Mouse (Mus musculus): Measurements from ENCODE around the gene Wbp4. TPM values are rescaled to one million over a fixed set of nuclear protein-coding genes. Genes with fewer than 3 reads are reported as not detected.

The Wbp4 gene
- polyA plus RNA-seq, 1 experiment from 2014 or later = 61.1 TPM

- H3K9ac ChIP-seq (ENCODE audit: low read length) = no peak overlapping the region
- ATAC-seq (ENCODE audit: low FRiP score) (no peak), DNase-seq (ENCODE audit: low spot score, missing footprints) (no peak)
- no peaks in the 10 kb centered on the region for H3K36me3 ChIP-seq (ENCODE audit: control insufficient read depth, insufficient read depth, low read length)
- no peaks in the 10 kb centered on the region for H3K4me1 ChIP-seq (ENCODE audit: control insufficient read depth, insufficient read depth, low read length)
- H3K27me3 ChIP-seq (ENCODE audit: control insufficient read depth, insufficient read depth, low read length) = no peaks in the 10 kb centered on the region
- no peaks in the 10 kb centered on the region for H3K9me3 ChIP-seq (ENCODE audit: control insufficient read depth, low read length)
- 75% methylated on average over 2 of the region's 2 CpGs for WGBS
- H3K4me3 ChIP-seq (ENCODE audit: low read depth, low read length) = no peak overlapping the region
- no peak overlapping the region for H3K4me2 ChIP-seq
- no peak overlapping the region for H3K27ac ChIP-seq (ENCODE audit: low read depth, low read length)
Measured at GRCm38 (mm10) chr14:79513951-79514350, 32.6 kb upstream of the Wbp4 start.

- Histone ChIP-seq H3K4me2 (no peak overlapping the region), H3K27me3 (ENCODE audit: control insufficient read depth, insufficient read depth, low read length) (no peaks in the 10 kb centered on the region), H3K9me3 (ENCODE audit: control insufficient read depth, low read length) (no peaks in the 10 kb centered on the region), H3K36me3 (ENCODE audit: control insufficient read depth, insufficient read depth, low read length) (no peaks in the 10 kb centered on the region), H3K9ac (ENCODE audit: low read length) (no peak overlapping the region), H3K27ac (ENCODE audit: low read depth, low read length) (no peak overlapping the region), H3K4me1 (ENCODE audit: control insufficient read depth, insufficient read depth, low read length) (no peaks in the 10 kb centered on the region), H3K4me3 (ENCODE audit: low read depth, low read length) (no peak overlapping the region)
- 91% methylated on average over 1 of the region's 1 CpGs for WGBS
- DNase-seq (ENCODE audit: low spot score, missing footprints) = no peak
- no peak for ATAC-seq (ENCODE audit: low FRiP score)
Measured at GRCm38 (mm10) chr14:79511521-79511920, 30.2 kb upstream of the Wbp4 start.

- Histone ChIP-seq H3K9me3 (ENCODE audit: control insufficient read depth, low read length) (no peaks in the 10 kb centered on the region), H3K4me1 (ENCODE audit: control insufficient read depth, insufficient read depth, low read length) (no peaks in the 10 kb centered on the region), H3K27me3 (ENCODE audit: control insufficient read depth, insufficient read depth, low read length) (no peaks in the 10 kb centered on the region), H3K36me3 (ENCODE audit: control insufficient read depth, insufficient read depth, low read length) (no peaks in the 10 kb centered on the region), H3K27ac (ENCODE audit: low read depth, low read length) (no peak overlapping the region), H3K9ac (ENCODE audit: low read length) (no peak overlapping the region), H3K4me3 (ENCODE audit: low read depth, low read length) (no peak overlapping the region), H3K4me2 (no peak overlapping the region)
- ATAC-seq (ENCODE audit: low FRiP score) (no peak), DNase-seq (ENCODE audit: low spot score, missing footprints) (no peak)
- 85% methylated on average over 9 of the region's 9 CpGs for WGBS
Measured at GRCm38 (mm10) chr14:79508662-79509305, 27.5 kb upstream of the Wbp4 start.

GRCm38 (mm10) chr14:79507846-79508245 lies 26.5 kb upstream of the Wbp4 start:
- H3K27ac ChIP-seq (ENCODE audit: low read depth, low read length) = no peak overlapping the region
- no peaks in the 10 kb centered on the region for H3K27me3 ChIP-seq (ENCODE audit: control insufficient read depth, insufficient read depth, low read length)
- H3K4me1 ChIP-seq (ENCODE audit: control insufficient read depth, insufficient read depth, low read length) = no peaks in the 10 kb centered on the region
- DNase-seq (ENCODE audit: low spot score, missing footprints) = no peak
- no peak overlapping the region for H3K4me2 ChIP-seq
- no peak for ATAC-seq (ENCODE audit: low FRiP score)
- no peaks in the 10 kb centered on the region for H3K36me3 ChIP-seq (ENCODE audit: control insufficient read depth, insufficient read depth, low read length)
- 68% methylated on average over 1 of the region's 1 CpGs for WGBS
- H3K9me3 ChIP-seq (ENCODE audit: control insufficient read depth, low read length) = no peaks in the 10 kb centered on the region
- no peak overlapping the region for H3K9ac ChIP-seq (ENCODE audit: low read length)
- H3K4me3 ChIP-seq (ENCODE audit: low read depth, low read length) = no peak overlapping the region

- Histone ChIP-seq H3K4me3 (ENCODE audit: low read depth, low read length) (no peak overlapping the region), H3K9ac (ENCODE audit: low read length) (no peak overlapping the region), H3K36me3 (ENCODE audit: control insufficient read depth, insufficient read depth, low read length) (no peaks in the 10 kb centered on the region), H3K4me1 (ENCODE audit: control insufficient read depth, insufficient read depth, low read length) (no peaks in the 10 kb centered on the region), H3K9me3 (ENCODE audit: control insufficient read depth, low read length) (no peaks in the 10 kb centered on the region), H3K27me3 (ENCODE audit: control insufficient read depth, insufficient read depth, low read length) (no peaks in the 10 kb centered on the region), H3K4me2 (no peak overlapping the region), H3K27ac (ENCODE audit: low read depth, low read length) (no peak overlapping the region)
- 81% methylated on average over 9 of the region's 9 CpGs for WGBS
- DNase-seq (ENCODE audit: low spot score, missing footprints) = no peak
- no peak for ATAC-seq (ENCODE audit: low FRiP score)
Measured at GRCm38 (mm10) chr14:79506207-79506606, 24.9 kb upstream of the Wbp4 start.

GRCm38 (mm10) chr14:79504246-79505006 lies 23.1 kb upstream of the Wbp4 start:
- DNase-seq (ENCODE audit: low spot score, missing footprints) (no peak), ATAC-seq (ENCODE audit: low FRiP score) (no peak)
- Histone ChIP-seq H3K4me3 (ENCODE audit: low read depth, low read length) (no peak overlapping the region), H3K4me1 (ENCODE audit: control insufficient read depth, insufficient read depth, low read length) (no peaks in the 10 kb centered on the region), H3K9me3 (ENCODE audit: control insufficient read depth, low read length) (no peaks in the 10 kb centered on the region), H3K27me3 (ENCODE audit: control insufficient read depth, insufficient read depth, low read length) (no peaks in the 10 kb centered on the region), H3K9ac (ENCODE audit: low read length) (no peak overlapping the region), H3K36me3 (ENCODE audit: control insufficient read depth, insufficient read depth, low read length) (no peaks in the 10 kb centered on the region), H3K27ac (ENCODE audit: low read depth, low read length) (no peak overlapping the region), H3K4me2 (no peak overlapping the region)
- 96% methylated on average over 7 of the region's 7 CpGs for WGBS

- ATAC-seq (ENCODE audit: low FRiP score) = no peak
- no peak for DNase-seq (ENCODE audit: low spot score, missing footprints)
- H3K9ac ChIP-seq (ENCODE audit: low read length) = no peak overlapping the region
- H3K27me3 ChIP-seq (ENCODE audit: control insufficient read depth, insufficient read depth, low read length) = no peaks in the 10 kb centered on the region
- H3K27ac ChIP-seq (ENCODE audit: low read depth, low read length) = no peak overlapping the region
- 88% methylated on average over 5 of the region's 5 CpGs for WGBS
- H3K4me2 ChIP-seq = no peak overlapping the region
- no peaks in the 10 kb centered on the region for H3K36me3 ChIP-seq (ENCODE audit: control insufficient read depth, insufficient read depth, low read length)
- H3K4me1 ChIP-seq (ENCODE audit: control insufficient read depth, insufficient read depth, low read length) = no peaks in the 10 kb centered on the region
- H3K4me3 ChIP-seq (ENCODE audit: low read depth, low read length) = no peak overlapping the region
- no peaks in the 10 kb centered on the region for H3K9me3 ChIP-seq (ENCODE audit: control insufficient read depth, low read length)
Measured at GRCm38 (mm10) chr14:79503371-79504075, 22.2 kb upstream of the Wbp4 start.

GRCm38 (mm10) chr14:79500756-79501155 lies 19.4 kb upstream of the Wbp4 start:
- no peak overlapping the region for H3K4me2 ChIP-seq
- H3K4me1 ChIP-seq (ENCODE audit: control insufficient read depth, insufficient read depth, low read length) = no peaks in the 10 kb centered on the region
- H3K9ac ChIP-seq (ENCODE audit: low read length) = no peak overlapping the region
- no peak overlapping the region for H3K27ac ChIP-seq (ENCODE audit: low read depth, low read length)
- WGBS = 89% methylated on average over 4 of the region's 4 CpGs
- no peaks in the 10 kb centered on the region for H3K27me3 ChIP-seq (ENCODE audit: control insufficient read depth, insufficient read depth, low read length)
- DNase-seq (ENCODE audit: low spot score, missing footprints) (no peak), ATAC-seq (ENCODE audit: low FRiP score) (no peak)
- no peaks in the 10 kb centered on the region for H3K9me3 ChIP-seq (ENCODE audit: control insufficient read depth, low read length)
- H3K4me3 ChIP-seq (ENCODE audit: low read depth, low read length) = no peak overlapping the region
- H3K36me3 ChIP-seq (ENCODE audit: control insufficient read depth, insufficient read depth, low read length) = no peaks in the 10 kb centered on the region

- Histone ChIP-seq H3K9ac (ENCODE audit: low read length) (no peak overlapping the region), H3K4me1 (ENCODE audit: control insufficient read depth, insufficient read depth, low read length) (no peaks in the 10 kb centered on the region), H3K4me2 (no peak overlapping the region), H3K4me3 (ENCODE audit: low read depth, low read length) (no peak overlapping the region), H3K27ac (ENCODE audit: low read depth, low read length) (no peak overlapping the region), H3K9me3 (ENCODE audit: control insufficient read depth, low read length) (no peaks in the 10 kb centered on the region), H3K36me3 (ENCODE audit: control insufficient read depth, insufficient read depth, low read length) (no peaks in the 10 kb centered on the region), H3K27me3 (ENCODE audit: control insufficient read depth, insufficient read depth, low read length) (no peaks in the 10 kb centered on the region)
- 85% methylated on average over 9 of the region's 9 CpGs for WGBS
- no peak for ATAC-seq (ENCODE audit: low FRiP score)
- DNase-seq (ENCODE audit: low spot score, missing footprints) = no peak
Measured at GRCm38 (mm10) chr14:79499326-79499725, 18.0 kb upstream of the Wbp4 start.
